Mouse (Mus musculus): ENCODE measurements around the gene Bcat1. TPM values are rescaled to one million over a fixed set of nuclear protein-coding genes. Genes with fewer than 3 reads are reported as not detected.

Bcat1 gene
- polyA plus RNA-seq, 1 experiment: not detected

- no peak for TF ChIP-seq GATA1 (IDR thresholded peaks at IDR 0.05; ENCODE audit: low read length)
Observed at GRCm38 (mm10) chr6:144962013-144962354, 114.0 kb downstream of the Bcat1 start.

GRCm38 (mm10) chr6:144961253-144962012 is 114.6 kb downstream of the Bcat1 start:
- no peak for TF ChIP-seq GATA1 (IDR thresholded peaks at IDR 0.05; ENCODE audit: low read length)

GRCm38 (mm10) chr6:144955887-144956547 is 120.0 kb downstream of the Bcat1 start:
- TF ChIP-seq GATA1 (IDR thresholded peaks at IDR 0.05; ENCODE audit: low read length): no peak

- no peak for TF ChIP-seq GATA1 (IDR thresholded peaks at IDR 0.05; ENCODE audit: low read length)
Observed at GRCm38 (mm10) chr6:144952885-144953284, 123.1 kb downstream of the Bcat1 start.

GRCm38 (mm10) chr6:144944435-144945365 is 131.3 kb downstream of the Bcat1 start:
- no peak for TF ChIP-seq GATA1 (IDR thresholded peaks at IDR 0.05; ENCODE audit: low read length)

Other genes with a start within 250 kb of the Bcat1 start
- gene Lrmp, start 39.5 kb upstream of the Bcat1 start, polyA plus RNA-seq (2012): not detected in 2 replicates
- not detected in 2 replicates for gene Casc1, start 134.8 kb upstream of the Bcat1 start, polyA plus RNA-seq (2012)
- 1.1 TPM in 2 replicates for gene Etfrf1, start 134.9 kb upstream of the Bcat1 start, polyA plus RNA-seq (2012)
- 31.1 and 41.4 TPM in 2 replicates for gene Kras, start 174.1 kb upstream of the Bcat1 start, polyA plus RNA-seq (2012)